Mouse (Mus musculus): ENCODE data around the gene Olfr996. TPM values are rescaled to one million over a fixed set of nuclear protein-coding genes. Genes with fewer than 3 reads are reported as not detected.
A peak's percentile ranks its signal among the peaks of the same experiment; 100 is the strongest.
"Not testable (repeated sequence)": the region's sequence is repeated elsewhere in the genome, so short reads cannot be mapped to it uniquely, and the experiment has no call there.

Olfr996 gene
- total RNA-seq (2021), result not detected
- 0.13 and 0.16 TPM in 2 replicates for polyA plus RNA-seq (2012; rRNA removed)
- long read RNA-seq, result 0 reads

- DNase-seq, result no peak
Measured at GRCm38 (mm10) chr2:85578915-85579314, at the start of gene Olfr996. Gene Olfr996 (plus strand): TSS chr2:85579215.

GRCm38 (mm10) chr2:85532082-85532778 lies 46.8 kb upstream of the Olfr996 start:
- DNase-seq, result no peak

- DNase-seq, result no peak
Measured at GRCm38 (mm10) chr2:85533934-85534333, 45.1 kb upstream of the Olfr996 start.

GRCm38 (mm10) chr2:85554806-85555205 lies 24.2 kb upstream of the Olfr996 start:
- DNase-seq, result peak; percentile 67

- DNase-seq, result peak; percentile 7
Measured at GRCm38 (mm10) chr2:85560226-85560625, 18.8 kb upstream of the Olfr996 start.

- DNase-seq, result peak; percentile 46
Measured at GRCm38 (mm10) chr2:85561187-85561586, 17.8 kb upstream of the Olfr996 start.

GRCm38 (mm10) chr2:85588648-85589047 lies 9.6 kb downstream of the Olfr996 start, which contains the start of gene Olfr998:
Gene Olfr998 (plus strand): TSS chr2:85588948.
- DNase-seq, result not testable (repeated sequence)

GRCm38 (mm10) chr2:85611803-85612202 lies 32.8 kb downstream of the Olfr996 start, which contains the start of gene Olfr1000:
Gene Olfr1000 (minus strand): TSS chr2:85611903.
- no peak for DNase-seq

Other genes starting within 250 kb of the Olfr996 start
- not detected for gene Olfr987, start 239.9 kb upstream of the Olfr996 start, total RNA-seq (2021)
- gene Olfr987, start 239.9 kb upstream of the Olfr996 start, polyA plus RNA-seq (2012; rRNA removed), result not detected in 2 replicates
- not detected for gene Olfr988, start 216.0 kb upstream of the Olfr996 start, total RNA-seq (2021)
- not detected in 2 replicates for gene Olfr988, start 216.0 kb upstream of the Olfr996 start, polyA plus RNA-seq (2012; rRNA removed)
- not detected for gene Olfr992, start 169.7 kb upstream of the Olfr996 start, total RNA-seq (2021)
- gene Olfr992, start 169.7 kb upstream of the Olfr996 start, polyA plus RNA-seq (2012; rRNA removed), result not detected in 2 replicates
- not detected for gene Olfr993, start 164.3 kb upstream of the Olfr996 start, total RNA-seq (2021)
- gene Olfr993, start 164.3 kb upstream of the Olfr996 start, polyA plus RNA-seq (2012; rRNA removed), result not detected in 2 replicates
- not detected for gene Olfr994, start 142.8 kb upstream of the Olfr996 start, total RNA-seq (2021)
- not detected in 2 replicates for gene Olfr994, start 142.8 kb upstream of the Olfr996 start, polyA plus RNA-seq (2012; rRNA removed)
- gene Olfr995, start 135.6 kb upstream of the Olfr996 start, total RNA-seq (2021), result not detected
- not detected in 2 replicates for gene Olfr995, start 135.6 kb upstream of the Olfr996 start, polyA plus RNA-seq (2012; rRNA removed)
- gene 4833423E24Rik, start 60.2 kb upstream of the Olfr996 start, total RNA-seq (2021), result under 1 TPM; 0.38 to 0.49 TPM
- gene 4833423E24Rik, start 60.2 kb upstream of the Olfr996 start, polyA plus RNA-seq (2012; rRNA removed), result not detected in 2 replicates
- not detected for gene Olfr998, start 9.7 kb downstream of the Olfr996 start, total RNA-seq (2021)
- not detected in 2 replicates for gene Olfr998, start 9.7 kb downstream of the Olfr996 start, polyA plus RNA-seq (2012; rRNA removed)
- not detected for gene Olfr1000, start 32.7 kb downstream of the Olfr996 start, total RNA-seq (2021)
- gene Olfr1000, start 32.7 kb downstream of the Olfr996 start, polyA plus RNA-seq (2012; rRNA removed), result not detected in 2 replicates
- gene Olfr1002, start 71.5 kb downstream of the Olfr996 start, total RNA-seq (2021), result not detected
- gene Olfr1002, start 71.5 kb downstream of the Olfr996 start, polyA plus RNA-seq (2012; rRNA removed), result not detected in 2 replicates
- not detected for gene Olfr154, start 85.2 kb downstream of the Olfr996 start, total RNA-seq (2021)
- gene Olfr154, start 85.2 kb downstream of the Olfr996 start, polyA plus RNA-seq (2012; rRNA removed), result not detected in 2 replicates
- not detected for gene Olfr1006, start 99.6 kb downstream of the Olfr996 start, total RNA-seq (2021)
- gene Olfr1006, start 99.6 kb downstream of the Olfr996 start, polyA plus RNA-seq (2012; rRNA removed), result not detected in 2 replicates
- not detected for gene Olfr1008, start 110.2 kb downstream of the Olfr996 start, total RNA-seq (2021)
- gene Olfr1008, start 110.2 kb downstream of the Olfr996 start, polyA plus RNA-seq (2012; rRNA removed), result not detected in 2 replicates
- gene Olfr1009, start 136.2 kb downstream of the Olfr996 start, total RNA-seq (2021), result under 1 TPM in 1 of 2 experiments, not detected in 1; 0.07 TPM
- gene Olfr1009, start 136.2 kb downstream of the Olfr996 start, polyA plus RNA-seq (2012; rRNA removed), result not detected in 2 replicates
- gene Olfr1012, start 183.6 kb downstream of the Olfr996 start, total RNA-seq (2021), result not detected
- not detected in 2 replicates for gene Olfr1012, start 183.6 kb downstream of the Olfr996 start, polyA plus RNA-seq (2012; rRNA removed)
- gene Olfr1013, start 187.9 kb downstream of the Olfr996 start, total RNA-seq (2021), result under 1 TPM in 1 of 2 experiments, not detected in 1; 0.21 TPM
- gene Olfr1013, start 187.9 kb downstream of the Olfr996 start, polyA plus RNA-seq (2012; rRNA removed), result not detected in 2 replicates
- not detected for gene Olfr1014, start 193.5 kb downstream of the Olfr996 start, total RNA-seq (2021)
- not detected in 2 replicates for gene Olfr1014, start 193.5 kb downstream of the Olfr996 start, polyA plus RNA-seq (2012; rRNA removed)
- gene Olfr1015, start 202.8 kb downstream of the Olfr996 start, total RNA-seq (2021), result not detected
- gene Olfr1015, start 202.8 kb downstream of the Olfr996 start, polyA plus RNA-seq (2012; rRNA removed), result not detected in 2 replicates
- not detected for gene Olfr1016, start 223.3 kb downstream of the Olfr996 start, total RNA-seq (2021)
- gene Olfr1016, start 223.3 kb downstream of the Olfr996 start, polyA plus RNA-seq (2012; rRNA removed), result not detected in 2 replicates
- gene Olfr1018, start 239.3 kb downstream of the Olfr996 start, total RNA-seq (2021), result not detected
- not detected in 2 replicates for gene Olfr1018, start 239.3 kb downstream of the Olfr996 start, polyA plus RNA-seq (2012; rRNA removed)